Mouse (Mus musculus) 3134 (cell line): ENCODE data around the gene Mslnl.
A peak's percentile ranks its signal among the peaks of the same experiment; 100 is the strongest.
"Not testable (repeated sequence)": the region's sequence is repeated elsewhere in the genome, so short reads cannot be mapped to it uniquely, and the experiment has no call there.

Experiments
- DNase-seq: peaks from one replicate; pipeline ENCODE4 v3.0.0-alpha.2; 2011; ENCODE audit warnings: low spot score; ENCODE audit not compliant: insufficient read length; ENCODE audit errors: extremely low read depth

Mslnl gene

DNA sequence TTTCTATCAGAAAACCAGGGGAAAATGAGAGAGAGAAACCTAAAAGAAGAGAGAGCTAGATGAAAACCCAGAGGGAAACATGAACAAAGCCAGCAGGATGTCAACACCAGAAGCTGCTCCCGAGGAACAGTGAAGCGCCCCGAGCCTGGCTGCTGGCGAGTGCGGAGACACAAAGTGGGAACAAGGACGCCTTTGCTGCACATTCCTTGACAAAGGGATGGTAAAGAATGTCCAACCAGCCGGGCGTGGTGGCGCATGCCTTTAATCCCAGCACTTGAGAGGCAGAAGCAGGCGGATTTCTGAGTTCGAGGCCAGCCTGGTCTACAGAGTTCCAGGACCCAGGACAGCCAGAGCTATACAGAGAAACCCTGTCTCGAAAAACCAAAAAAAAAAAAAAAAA lies 5.6 kb downstream of the Mslnl start:
- DNase-seq, result not testable (repeated sequence)

DNA sequence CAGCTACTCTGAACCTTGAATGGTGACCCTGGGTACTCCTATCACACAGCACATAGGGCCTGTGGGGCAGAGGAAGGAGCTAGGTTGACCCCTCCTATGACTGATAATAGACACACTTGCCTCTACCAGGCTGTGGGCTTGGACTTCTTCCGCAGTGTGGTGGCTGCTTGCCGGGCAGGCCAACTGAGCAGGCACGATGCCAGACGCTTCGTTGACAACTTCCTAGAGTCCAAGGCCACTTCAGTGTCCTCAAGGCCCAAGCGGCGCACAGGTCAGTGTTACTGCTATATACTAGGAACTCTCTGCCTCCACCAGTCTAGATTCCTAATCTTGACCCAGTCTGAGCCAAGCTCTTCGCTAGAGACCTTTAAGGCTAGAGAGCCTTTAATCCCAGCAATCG lies 8.0 kb downstream of the Mslnl start:
- DNase-seq, result no peak

DNA sequence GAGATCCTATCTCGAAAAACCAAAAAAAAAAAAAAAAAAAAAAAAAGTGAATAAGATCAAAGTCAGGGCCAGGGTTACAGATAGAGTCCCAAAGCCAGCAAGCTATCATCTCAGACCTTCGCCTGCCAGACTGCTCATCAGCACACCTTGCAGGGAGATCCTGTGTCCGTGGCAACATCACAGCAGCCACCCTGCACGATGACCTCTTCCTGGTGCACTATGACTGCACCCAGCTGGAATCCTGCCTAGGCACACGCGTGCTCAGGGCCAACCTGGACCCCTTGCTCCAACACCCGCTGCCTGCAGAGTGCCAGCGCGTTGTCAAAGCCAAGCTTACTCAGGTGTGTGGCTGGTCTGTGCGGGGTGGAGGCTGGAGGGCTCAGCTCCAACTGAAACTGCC lies 8.5 kb downstream of the Mslnl start:
- no peak for DNase-seq

DNA sequence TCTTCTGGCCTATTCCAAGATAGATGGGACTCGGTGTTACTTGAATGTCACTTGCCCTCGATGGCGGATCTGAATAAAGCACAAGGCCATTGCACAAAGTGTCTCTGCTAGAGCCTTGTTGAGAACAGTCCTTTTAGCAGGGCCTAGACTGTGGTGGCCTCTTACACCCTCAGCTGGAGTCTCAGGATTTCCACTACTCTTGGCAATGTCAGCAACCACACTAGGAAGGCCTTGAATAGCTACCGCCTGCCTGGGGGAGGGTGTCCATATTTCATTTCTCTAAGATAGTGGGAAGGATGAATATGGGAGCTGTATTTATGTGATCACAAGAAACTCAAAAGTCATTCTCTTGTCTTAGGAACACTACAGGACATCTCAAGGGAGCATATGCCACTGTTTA lies 12.4 kb downstream of the Mslnl start:
- no peak for DNase-seq

DNA sequence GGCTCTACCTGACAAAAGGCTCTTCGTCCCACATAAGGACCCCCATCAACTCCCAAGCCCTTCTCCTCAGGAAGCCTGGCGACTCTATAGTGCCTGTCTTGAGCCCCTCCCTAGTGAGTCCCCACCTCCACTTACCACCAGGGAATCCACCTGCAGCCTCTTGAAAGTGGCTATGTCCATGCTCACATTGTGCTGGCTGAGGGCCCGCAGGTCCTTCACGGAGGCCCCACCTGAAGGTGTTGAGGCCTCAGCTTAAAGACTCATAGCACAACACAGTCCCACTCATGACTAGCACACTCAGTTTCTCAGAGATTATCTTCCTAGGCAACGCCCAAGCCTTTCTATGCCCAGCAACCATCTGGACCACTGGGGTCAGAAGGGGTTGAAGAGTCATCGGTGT lies 13.5 kb downstream of the Mslnl start:
- DNase-seq, result no peak

DNA sequence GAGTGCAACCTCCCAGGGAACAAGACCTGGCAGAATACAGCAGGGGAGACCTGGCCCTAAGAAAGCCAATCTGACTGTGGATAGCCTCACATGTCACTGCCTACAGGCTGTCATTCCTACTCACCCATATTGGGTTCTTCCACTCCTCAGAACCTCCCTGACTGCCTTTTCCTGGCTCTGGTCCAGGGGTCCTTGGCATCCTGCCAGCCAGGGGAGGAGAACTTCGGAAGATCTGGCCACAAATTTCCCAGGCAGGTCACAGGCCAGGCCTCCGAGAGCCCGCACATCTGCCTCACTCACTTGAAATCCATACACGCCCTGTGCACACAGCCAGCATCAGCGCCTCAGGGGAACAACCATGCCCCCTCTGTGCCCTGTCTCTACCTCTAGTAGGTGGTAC lies 15.6 kb downstream of the Mslnl start:
- DNase-seq, result peak; percentile 75

DNA sequence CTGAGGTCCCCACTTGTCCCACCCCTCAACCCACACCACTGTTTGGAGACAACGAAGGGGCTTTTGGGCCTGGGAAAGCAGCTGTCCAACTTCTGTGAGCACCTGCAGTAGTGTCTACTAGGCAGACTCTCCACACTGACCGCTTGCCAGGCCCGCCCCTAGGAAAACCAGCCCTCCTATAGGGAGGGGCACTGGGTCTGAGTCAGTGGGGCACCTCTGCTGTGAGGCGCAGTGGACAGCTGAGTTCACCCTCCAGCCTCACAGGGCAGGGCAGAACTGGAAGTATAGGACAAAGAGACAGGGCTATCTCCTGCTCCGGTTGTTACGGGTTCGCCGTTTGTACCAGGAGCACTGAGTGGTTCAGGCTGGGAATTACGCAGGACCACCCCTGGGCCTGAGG lies 18.4 kb downstream of the Mslnl start, which contains the start of gene Msln:
TSS of gene Msln (minus strand) at position 138 of the 400 bp plus-strand sequence.
- peak; percentile 88 for DNase-seq

DNA sequence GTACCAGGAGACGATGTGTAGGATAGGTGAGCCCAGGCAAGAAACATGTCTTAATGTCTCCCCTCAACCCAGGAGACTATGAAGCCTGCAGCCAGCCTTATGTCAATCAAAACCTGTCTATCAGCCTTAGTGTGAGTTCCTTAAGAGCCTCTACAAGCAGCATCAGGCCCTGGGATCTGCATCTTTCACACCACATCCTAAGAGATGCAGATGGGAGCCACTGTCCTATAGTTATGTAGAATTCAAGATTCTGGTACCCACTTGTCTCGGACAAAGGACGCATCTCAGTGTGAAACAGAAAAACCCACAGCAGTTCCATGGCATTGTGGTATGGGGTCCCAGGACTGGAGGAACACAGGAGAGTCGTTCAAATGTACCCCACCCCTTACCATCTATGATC lies 19.2 kb downstream of the Mslnl start:
- DNase-seq, result no peak

DNA sequence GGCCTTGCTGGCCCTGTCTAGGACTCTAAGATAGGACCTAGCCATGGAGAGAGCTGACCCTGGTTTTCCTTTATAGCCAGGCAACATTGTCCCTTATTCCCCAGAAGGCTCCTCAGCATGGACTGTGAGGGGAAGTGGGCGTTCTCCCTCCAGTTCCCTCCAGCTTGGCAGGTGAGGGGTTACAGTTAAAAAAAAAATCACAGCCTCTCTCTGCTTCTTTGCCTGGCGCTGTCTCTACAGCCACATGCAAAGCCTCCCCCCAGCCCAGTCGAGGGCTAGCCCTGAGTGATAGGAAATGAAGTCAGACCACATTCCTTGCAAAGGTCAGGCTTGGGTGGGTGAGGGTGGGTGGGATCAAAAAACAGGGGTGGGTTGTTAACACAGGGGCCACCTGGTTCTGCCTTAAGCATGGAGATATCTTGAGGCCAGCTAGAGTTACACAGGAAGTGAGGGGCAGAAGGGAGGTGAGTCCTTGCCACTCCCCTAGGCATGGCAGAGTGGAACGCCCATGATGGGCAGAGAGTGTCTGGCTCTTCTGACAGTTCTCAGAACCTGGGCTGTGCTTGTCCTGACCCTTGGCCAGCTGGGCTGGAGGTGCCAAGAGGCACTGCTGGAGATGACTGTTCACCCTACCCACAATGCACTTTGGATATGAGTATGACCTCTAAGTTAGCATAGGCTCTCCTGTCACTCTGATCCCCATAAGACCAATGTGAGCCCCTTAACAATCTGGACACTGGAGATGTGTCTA lies 20.0 kb downstream of the Mslnl start:
- DNase-seq, result peak; percentile 73

DNA sequence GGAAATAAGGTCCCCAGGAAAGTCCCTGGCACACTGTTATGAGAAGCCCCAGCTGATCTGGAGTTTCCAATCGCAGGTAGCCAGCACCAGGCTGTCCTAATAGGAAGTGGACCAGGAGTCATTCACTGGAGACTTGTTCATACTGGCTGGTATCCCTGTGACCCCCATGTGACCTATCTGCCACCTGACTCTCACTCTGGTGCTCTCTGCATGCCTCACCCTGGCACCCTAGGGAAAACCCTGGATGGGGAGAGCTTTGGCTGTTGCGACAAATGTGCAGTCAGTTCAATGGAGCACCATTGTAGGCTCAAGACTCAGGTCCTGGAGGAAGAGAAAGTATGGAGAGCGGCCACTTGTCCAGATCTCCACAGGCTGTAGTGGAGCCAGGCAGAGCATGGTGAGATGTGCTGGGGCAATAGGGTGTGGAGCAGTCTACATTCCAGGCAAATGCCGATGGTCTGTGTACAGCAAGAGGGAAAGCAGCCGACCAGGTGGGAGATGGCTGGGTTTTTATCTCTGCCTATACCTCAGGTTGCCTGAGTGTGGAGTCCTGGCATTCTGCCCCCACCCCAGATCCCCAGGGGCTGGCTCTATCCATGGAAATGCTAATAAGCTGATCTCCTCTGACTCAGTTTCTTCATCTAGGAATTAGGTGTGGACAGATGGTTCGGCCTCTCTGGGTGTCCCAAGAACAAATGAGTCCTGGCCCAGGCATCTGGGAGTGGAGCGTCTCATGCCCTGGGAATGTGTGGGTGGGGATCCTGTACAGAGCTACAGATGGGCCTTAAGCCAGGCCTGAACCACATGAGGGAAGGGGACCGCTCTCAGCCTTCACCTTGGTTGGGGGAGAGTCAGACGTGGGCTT lies 20.8 kb downstream of the Mslnl start:
- DNase-seq, result peak; percentile 85

DNA sequence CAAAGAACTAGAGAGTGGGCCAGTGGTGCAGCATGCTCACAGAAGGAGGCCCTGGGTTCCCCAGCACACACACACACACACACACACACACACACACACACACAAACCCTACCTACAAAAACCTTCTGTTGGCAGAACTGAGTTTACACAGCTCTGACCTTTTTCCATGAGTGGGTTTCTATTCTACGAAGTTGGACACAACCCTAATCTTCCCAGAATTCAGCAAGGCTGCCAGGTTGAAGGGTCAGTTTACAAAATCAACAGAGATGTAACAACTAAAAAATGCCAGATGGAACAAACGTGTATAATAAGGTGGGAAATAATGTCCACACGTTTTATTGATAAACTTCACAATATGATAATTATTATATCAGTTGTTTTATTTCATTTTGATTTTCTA lies 21.8 kb downstream of the Mslnl start:
- DNase-seq, result no peak

DNA sequence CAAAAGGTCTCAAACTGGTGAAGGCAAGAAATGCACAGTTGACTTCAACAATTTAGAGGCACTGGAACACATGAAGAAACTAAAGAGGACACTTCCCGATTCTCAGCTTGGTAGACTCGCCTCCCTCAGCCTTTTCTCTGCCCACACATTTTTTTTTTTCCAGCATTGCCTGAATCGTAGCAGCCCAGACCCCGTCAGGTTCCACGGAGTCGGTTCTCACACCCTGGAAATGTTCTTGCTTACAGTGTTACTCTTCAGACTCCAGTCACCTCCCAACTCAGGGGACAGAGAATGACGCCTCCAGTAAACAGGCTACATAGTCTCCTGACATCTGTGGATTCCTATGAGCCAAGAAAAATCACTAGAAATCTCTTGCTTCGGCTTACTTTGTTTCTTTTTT lies 24.3 kb downstream of the Mslnl start:
- DNase-seq, result no peak

DNA sequence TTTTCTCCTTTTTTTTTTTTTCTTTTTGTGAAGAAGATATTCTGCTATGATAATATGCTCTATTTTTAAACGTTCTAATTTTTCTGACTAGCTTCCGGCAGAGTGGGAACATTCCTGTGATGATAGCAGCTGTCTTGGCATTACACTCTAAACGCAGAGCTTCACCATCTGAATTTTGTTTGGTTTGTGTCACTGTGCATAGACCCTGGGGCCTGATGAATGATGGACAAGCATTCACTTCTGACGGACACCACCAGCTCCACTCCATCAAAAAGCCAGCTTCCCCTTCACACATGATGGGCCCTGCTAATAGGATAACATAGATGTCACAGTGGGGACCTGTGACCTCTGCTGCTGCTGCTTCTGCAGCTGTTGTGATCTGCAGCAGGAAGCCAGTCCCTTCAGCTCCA lies 25.7 kb downstream of the Mslnl start:
- DNase-seq, result no peak

DNA sequence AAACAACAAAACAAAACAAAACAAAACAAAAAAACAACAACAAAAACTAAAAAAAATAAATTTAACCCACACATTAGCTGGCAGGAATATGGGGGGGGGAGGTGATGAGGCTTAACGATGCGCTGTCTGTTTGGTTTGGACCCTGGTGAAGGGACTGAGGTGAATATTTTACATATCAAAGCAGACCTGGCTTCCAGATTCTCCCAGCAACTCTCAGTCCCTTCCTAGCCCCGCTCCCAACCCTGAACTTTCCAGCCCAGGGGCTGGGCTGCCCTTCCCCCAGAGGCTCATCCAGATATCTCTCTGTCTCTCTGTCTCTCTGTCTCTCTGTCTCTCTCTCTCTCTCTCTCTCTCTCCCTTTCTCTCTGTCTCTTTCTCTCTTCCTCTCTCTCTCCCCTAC lies 26.7 kb downstream of the Mslnl start:
- no peak for DNase-seq

DNA sequence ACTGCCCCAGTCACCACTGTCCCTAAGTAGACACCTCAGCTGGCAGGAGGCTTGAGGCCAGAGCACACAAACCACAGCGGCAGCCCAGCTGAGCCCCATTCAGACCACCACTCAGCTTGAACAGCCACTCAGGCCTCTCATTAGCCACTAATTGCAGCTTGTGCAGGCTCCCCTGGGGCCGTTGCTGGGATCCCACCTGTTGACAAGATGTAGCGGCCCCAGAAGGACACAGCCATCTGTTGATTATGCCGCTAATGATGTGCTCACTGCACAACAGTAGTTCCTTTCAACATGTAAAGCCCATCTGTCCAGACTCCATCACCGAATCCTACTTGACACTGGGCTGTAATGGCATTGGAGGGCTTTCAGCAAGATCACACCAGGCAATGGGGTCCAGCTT lies 30.0 kb downstream of the Mslnl start:
- DNase-seq, result no peak

DNA sequence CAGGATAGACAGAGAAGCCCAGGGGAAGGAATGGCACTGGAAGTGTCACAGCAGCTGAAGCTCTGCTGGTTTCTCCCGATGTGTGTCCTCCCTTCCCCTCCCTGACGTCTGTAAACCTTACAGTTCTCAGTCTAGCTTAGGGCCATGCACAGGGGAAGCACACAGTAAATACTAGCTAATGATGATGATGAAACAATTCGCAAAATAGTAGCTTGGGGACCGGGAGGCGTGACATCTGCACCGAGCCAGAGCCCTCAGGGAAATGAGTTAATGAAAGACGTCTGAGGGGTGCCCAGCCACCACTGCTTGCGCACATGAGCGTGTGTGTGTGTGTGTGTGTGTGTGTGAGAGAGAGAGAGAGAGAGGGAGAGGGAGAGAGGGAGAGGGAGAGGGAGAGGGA lies 33.5 kb downstream of the Mslnl start:
- DNase-seq, result no peak

DNA sequence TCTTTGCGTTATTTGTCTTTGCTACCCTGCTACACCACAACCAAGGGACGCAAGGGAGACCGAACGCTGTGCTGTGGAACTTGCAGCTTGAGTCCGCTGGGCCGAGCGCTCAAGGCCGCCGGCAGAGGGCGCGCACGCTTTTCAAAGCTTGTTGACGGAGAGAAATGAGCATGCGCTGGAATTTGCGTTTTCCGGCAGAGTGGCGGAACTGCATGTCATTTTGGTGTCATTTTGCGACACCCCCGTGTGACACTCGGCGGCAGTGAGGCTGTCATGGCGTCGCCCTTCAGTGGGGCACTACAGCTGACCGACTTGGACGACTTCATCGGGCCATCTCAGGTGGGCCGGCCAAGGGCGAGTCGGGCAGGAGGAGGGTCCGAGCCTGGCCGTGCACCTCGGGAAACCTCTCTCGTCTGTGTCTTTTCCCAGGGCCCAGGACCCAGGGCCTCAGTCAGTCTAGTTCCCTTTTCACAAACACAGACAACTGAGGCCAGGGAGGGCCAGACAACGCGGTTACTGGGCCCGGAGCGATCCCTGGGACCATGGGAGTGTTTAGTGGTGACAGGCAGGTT lies 37.8 kb downstream of the Mslnl start, which contains the start of gene Narfl:
TSS of gene Narfl (plus strand) at position 228 of the 572 bp plus-strand sequence.
- DNase-seq, result peak; percentile 90

DNA sequence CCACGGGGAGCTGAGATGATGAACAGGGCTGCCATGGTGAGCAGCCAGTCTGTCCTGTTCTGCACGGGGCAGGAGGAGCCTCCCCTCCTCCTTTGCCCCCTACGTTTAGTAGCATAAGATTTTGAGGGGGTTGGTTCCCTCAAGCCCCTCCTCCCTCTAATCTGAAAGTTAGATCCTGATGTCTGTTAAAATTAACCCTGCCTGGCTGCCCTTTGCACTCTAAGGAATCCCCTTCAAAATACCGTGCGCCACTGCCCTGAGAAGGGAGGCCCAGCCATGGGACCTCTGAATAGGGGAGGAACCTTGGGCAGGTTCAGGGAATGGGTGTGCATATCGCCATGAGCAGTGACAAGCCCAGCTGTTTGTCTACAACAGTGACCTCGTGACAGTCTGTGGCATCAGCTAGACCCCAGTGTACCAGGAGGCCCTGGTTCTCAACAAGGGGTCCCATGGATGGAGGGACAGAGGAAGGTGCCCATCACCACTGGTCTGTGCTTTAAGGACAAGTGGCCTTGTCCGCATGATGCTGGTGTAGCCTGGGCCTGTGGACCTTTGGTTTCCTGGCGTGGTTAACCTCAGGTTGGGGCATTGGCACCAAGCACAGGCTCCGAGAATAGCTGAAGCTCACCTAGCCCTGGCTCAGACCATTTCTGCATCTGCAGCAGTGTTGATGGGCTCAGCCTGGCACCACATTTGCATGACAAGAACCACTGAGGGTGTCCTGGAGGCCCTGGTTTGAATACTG lies 39.6 kb downstream of the Mslnl start:
- no peak for DNase-seq

DNA sequence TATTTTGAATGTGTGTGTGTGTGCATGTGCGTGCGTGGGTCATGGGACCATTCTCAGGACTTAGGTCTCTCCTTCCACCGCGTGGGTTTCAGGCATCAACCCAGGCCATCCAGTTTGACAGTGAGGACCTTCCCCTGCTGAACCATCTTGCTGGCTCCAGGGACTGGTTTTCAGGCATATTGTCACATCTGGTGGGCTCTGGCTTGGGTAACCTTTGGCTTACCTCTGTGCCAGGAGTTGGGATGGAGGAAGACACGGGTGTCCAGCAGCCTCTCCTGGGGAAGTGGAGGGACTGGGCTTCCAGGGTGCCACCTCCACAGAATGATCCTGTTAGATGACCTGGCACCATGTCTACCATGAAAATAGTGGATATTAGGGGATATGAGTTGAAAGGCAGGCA lies 42.1 kb downstream of the Mslnl start:
- no peak for DNase-seq

DNA sequence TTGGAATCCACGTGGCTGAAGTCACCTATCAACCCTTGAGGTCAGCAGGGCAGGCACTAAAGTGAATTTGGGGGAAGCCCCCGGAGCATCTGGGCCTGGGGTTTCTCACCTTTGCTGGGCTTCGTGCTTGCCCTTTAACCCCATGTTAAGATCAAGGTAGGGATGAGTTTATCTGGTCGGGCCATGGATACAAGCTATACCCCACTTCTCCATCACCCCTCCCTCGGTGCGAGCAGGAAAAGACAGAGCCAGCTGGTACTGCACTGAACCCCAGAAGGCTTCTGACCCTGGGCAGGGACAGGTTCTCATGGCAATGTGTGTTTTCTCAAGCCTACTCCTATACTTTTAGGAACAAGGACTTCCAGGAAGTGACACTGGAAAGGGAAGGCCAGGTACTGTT lies 45.5 kb downstream of the Mslnl start:
- DNase-seq, result no peak

DNA sequence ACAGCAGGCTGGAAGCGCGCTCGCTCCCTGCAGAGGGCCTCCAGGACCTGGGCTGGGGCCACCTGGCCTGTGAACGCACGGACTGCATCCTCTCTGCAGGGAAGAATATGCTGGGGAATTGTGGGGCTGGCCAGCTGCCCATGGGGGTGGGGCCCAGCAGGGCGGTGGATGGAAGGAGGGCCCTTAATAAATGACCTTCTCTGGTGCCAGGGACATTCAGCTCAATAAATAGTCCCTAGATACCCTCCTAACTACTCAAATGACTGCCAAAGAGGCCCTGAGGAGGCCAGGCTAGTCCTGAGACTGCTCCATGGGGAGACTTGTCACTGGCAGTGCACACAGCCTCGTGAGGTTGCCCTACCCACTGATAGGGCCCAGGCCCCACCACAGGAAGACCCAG lies 47.2 kb downstream of the Mslnl start:
- no peak for DNase-seq
